Mouse (Mus musculus): Measurements from ENCODE around the gene Lyrm2.

The Lyrm2 gene

DNA sequence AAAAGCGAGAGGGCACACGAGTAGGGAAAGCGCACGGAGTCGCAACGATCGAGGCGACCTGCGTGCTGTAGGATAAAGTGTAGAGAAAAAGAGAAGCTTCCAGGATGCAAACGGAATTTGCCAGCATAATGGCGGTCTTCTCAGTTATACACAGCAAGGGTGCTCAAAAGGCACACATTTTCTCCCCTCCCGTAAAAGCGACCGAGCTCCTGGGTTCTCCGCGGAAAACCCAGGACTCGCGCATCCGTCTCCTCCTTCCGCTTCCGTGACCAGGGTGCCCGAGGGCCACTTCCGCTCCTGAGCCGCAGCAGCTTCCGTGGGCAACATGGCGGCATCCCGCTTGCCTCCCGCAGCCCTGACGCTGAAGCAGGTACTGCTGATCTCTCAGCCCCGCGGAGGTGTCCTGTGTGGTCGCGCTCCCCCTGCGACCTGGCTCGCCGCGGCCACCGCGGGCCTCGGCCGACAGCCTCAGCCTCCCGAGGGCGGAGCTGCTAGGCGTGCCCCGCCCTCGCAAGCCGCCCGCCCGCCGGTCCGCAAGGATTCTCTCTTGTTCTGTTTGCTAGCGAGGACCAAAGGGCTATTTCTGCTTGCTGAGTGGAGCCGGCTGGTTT lies at the start of gene Lyrm2:
Gene Lyrm2 (plus strand): TSS at position 288 of the 611 bp plus-strand sequence.
- DNase-seq, result peak; percentile 83 to 86

DNA sequence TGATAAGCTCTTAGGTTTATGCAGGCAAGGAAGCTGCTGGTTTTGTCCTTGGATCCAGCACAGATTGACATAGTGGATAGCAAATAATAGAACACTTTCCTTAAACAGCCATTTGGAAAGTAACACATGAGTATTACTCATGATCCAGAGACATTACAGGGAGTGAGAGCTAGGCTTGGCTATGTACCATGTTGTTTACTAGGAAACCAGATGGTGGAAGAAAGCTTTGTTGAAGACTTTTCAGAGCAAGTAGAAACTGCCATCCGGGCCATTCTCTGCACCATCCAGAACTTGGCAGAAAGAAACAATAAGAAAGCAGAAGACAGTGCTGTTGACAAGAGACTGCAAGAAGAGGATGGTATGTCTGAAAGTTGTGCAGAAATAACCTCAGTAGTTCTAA lies 49.3 kb upstream of the Lyrm2 start:
- no peak for DNase-seq

DNA sequence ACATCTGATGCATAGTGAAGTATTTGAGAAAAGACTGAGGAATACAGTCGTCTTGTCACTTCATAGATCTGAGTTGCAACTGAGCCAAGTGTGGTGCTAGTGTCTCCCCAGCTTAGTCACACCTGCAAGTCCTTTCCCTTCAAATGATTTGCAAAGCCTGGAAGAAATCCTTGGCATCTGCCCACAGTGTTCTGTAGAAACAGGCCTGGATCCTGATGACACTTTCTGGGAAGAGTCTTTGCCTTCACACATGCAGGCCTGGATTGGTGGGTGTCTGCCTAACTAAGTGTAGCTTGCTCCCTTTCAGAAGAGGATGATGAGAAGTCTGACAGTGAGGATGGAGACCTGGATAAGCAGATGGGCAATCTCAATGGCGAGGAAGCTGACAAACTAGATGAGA lies 42.6 kb upstream of the Lyrm2 start:
- no peak for DNase-seq

DNA sequence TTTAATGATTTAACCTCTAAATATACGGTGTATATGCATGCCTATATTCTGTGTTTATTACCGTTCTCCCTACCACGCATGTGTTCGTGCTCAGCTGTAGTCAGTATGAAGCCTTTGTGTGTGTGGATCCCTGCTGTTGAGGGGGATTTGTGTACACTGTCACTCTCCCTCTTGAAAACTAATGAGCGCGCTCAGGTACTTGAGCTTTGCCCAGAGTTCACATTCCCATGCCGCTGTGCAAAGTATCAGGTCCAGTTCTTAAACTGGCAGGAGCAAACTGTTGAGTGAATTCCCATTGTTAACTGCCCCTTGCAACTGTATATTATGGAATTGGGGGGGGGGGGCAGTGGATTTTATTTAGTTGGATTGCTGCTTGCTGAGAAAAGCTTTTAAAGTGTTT lies 32.6 kb upstream of the Lyrm2 start:
- DNase-seq, result no peak

DNA sequence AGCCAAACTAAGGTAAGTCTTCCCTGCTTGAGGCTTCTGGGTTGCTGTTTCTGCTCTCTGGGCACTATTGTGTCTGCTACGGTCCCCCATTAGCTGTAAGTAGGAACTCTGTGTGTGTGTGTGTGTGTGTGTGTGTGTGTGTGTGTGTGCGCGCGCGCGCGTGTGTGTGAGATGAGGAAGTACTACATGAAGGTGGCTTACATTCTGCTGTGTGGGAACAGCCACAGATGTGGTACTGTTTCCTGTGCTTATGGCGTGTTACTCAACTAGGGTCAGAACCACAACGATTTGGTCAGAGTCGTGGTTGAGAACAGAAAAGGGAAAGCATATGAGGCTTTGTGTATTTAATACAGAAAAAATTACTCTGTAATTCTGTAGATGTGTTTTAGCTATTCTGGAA lies 32.0 kb upstream of the Lyrm2 start:
- DNase-seq, result peak; percentile 67 to 71

DNA sequence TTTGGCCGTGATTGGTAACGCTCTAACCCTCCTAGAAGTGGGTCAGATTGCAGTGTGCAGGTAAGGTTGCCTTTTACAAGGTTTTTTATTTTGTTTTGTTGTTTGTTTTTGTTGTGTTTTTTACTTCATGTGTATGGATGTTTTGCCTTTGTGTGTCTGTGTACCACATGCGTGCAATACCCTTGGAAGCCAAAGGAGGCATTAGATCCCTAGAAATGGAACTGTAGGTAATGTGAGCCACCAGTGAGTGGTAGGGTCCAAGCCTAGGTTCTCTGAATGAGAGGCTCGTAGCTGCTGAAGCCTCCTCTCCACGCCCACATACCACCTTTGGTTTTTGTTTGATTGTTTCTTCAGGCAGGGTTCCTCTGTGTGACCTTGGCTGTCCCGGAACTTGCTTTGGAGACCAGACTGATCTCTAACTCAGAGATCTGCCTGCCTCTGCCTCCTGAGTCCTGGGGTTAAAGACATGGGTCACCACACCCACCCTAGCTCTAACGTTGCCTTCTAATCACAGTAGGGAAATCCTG lies 29.7 kb upstream of the Lyrm2 start:
- no peak for DNase-seq

DNA sequence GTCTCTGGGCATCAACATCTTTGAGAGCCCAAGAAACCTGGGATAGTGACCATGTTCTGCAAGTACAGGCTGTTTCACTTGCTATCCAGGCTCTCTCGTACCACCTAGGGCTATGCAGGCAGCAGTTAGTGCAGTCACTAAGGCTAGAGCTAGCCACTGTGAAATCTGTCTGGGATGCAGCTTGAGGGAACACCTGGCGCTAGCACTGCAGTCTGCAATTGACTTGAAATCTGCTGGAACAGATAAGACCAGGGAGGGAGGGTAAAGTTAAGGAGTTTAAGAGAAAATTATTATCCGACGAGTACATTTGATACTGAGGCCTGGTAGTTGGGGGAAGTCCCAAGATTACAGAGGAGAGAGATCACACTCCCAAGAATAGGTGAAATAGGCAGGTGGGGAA lies 20.1 kb upstream of the Lyrm2 start:
- no peak for DNase-seq

DNA sequence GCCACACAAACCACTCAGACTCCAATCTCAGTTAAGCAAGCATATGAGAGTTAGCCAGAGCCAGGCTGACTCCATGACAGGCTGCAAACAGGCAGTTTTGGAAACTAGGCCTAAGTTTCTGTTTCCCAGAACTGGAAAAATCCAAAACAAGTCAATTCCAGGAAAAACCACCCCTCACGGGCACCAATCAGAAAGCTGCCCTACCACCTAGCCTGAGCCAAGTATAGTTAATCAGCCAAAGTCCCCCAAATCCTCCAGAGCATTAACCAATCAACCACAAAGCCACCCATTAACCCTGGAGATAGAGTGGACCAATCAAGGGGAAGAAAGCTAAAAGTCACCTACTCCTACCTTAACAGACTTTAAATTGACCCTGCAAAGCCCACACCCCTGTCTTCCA lies 12.9 kb upstream of the Lyrm2 start:
- DNase-seq, result no peak

DNA sequence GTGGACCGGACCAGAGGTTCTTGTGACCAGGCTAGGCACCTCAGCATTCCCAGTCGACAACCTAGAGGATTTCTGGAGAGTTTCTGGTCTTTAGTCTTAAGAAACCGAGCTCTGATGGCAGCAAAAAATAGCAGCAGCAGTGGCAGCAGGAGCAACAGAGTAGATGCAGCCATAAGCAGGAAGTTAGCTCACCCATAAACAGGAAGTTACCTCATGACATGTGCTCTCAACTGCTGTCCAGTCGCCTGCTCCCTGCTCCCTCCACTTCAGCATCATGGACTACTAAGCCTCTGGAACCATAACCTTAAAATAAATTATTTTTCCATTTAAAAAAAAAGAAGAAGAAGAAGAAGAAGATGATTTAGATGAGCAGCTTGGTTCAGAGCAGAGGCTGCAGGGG lies 11.0 kb upstream of the Lyrm2 start:
- no peak for DNase-seq

DNA sequence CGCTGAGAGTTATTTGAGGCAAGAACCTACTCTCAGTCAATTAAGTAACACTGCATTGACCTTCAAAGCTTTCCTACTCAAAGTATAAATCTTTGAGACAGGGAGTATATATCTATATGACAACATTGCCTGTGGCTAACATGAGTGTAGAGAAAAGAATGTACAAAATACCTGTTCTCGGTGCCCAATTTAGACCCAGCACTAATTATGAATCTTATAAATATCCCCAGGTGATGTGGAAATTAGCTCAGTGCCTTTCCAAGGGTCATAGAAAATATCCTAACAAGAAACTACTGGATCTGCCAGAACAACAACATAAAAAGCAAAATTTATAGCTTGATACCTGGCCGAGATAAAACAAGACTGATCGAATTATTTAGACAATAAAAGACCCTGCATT lies 1.1 kb upstream of the Lyrm2 start:
- DNase-seq, result no peak

DNA sequence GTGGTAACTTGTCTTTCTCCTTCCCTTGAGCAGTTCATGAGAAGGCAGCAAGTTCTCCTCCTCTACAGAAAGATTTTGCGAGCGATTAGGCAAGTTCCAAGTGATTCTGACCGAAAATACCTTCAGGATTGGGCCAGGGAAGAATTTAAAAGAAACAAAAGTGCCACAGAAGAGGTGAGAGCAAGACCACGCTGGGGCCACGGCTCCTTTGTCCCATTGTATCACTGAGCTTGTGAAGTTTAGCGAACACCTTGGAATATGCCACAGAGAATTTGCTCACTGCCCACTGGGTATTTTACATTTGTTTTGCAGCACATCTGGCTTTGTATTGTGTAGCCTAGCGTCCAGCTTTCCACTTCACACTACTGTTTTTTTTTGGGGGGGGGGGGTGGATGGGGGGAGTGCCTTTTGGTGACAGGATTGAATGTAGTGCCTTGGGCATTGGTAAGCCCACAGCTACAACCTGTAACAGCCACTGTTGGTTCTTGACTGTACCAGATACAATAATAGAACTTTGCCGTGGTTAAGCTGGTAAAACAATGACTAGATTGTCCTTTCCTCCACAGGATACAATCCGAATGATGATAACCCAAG lies 621 bp downstream of the Lyrm2 start:
- DNase-seq, result no peak

DNA sequence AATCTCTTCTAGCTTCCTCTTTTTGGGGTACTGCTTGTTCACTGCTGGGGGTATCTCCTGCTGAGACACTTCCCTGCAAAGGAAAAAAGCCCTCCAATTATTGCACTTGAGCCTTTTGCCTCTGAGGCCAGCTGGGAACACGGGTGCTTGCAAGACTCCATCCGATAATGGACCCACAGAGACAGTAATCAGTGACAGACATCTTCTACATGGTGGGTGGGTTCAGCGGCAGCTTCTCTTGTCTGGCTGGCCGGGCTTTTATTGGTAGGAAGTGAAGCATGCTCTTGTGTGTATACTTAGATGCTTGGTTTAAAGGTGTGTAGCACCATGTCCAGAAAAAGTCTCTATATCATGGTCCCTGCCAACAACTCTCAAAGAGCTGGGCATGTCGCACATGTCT lies 17.4 kb downstream of the Lyrm2 start:
- no peak for DNase-seq

DNA sequence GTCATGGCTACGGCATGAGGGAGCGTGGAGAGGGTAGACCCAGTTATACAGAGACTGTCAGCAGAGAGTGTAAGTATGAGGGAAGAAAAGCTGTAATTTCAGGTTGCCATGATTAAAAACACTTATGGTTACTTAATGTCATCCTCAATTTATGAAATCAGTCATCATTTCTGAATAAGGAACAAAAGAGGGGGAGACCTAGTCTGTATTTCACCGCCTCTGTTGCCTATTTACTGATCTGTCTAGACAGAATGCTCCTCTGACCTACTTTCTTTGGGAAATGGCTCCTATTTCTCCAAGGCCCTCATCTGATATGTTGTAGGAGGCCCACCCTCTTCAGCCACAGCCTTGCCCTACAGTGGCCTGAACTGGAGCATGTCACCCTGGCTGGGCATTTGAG lies 20.6 kb downstream of the Lyrm2 start:
- DNase-seq, result no peak

DNA sequence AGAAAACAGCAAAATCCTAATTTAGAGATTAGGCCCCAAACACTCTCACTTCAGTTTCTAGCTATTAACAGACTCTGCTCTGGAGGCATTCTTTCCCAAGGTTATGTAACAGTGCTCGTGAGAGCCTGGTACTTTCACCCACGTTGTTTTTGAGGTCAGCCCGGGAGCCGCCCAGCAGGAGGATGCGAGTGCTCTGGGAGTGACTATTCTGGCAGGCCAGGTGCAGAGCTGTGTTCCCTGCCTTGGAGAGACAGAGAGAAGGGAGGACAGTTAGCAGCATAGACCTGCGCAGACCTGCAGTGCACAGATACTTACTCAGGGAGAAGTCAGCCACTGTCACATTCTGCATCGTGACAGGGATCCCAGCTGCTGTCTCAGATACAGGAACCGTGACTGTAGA lies 24.2 kb downstream of the Lyrm2 start:
- DNase-seq, result no peak

DNA sequence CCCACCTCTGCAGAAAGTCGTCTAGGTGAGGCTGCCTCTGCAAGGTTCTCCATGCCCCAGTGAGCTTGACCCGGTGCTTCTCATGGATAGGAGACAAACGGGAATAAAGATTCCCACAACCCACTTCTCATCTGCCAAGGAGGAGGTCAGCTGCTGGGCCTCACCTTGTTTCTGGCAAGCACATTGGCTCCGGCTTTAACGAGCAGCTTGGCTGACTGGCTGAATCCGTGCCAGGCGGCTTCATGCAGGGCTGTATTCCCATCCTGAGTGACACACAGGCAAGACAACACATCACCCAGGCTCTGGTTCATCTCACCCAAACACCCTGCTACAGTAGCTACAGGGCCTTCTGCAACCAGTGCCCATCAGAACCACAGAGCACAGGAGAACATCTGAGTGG lies 26.9 kb downstream of the Lyrm2 start:
- DNase-seq, result no peak

DNA sequence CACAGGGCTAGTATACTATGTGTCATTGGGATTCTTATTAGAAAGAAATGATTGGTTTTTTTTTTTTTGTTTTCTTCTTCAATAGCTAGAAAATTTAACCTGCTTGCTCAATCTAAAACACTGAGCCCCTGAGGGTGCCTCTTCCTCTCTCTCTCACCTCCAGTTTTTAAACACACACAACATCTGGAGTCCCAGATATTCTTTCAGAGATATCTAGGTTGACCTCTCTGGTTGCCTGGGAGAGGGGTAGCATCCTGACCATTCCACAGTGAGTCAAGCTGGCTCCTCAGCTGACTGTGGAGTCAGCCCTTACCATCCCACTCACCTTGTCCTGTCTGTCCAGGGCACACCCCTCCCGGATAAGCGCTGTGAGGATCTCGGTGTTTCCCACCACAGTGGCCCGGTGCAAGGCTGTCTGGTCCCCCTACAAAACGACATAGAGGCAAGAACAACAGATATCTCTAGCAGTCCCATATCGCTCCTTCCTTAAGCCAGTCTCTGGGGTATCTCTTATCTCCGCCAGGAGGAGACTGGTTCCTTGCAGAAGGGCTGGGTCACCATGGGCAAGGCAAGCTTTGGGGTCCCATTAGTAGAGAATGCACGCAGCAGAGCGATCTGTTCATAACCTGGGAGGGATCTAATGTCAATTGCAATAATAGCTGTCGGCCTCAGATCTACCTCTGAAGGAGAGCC lies 28.5 kb downstream of the Lyrm2 start:
- no peak for DNase-seq

DNA sequence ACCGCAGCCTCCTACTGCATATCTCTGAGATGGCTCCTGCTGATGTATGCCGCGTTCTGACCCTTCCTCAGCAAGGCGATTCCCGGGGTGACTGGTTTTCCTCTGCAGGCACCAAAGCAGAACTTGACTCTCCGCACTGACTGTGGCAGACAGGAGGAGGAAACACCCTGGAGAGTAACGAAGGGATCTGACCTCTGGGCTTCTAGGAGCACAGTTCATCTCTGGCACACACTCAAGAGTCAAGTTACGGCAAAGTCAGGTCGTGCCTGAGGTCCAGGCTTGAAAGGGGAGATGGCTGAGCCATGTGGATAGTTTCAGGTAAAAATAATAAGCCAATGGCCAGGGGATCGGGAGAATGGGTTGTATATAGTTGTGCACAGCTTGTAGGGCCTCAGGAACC lies 29.3 kb downstream of the Lyrm2 start:
- DNase-seq, result no peak

DNA sequence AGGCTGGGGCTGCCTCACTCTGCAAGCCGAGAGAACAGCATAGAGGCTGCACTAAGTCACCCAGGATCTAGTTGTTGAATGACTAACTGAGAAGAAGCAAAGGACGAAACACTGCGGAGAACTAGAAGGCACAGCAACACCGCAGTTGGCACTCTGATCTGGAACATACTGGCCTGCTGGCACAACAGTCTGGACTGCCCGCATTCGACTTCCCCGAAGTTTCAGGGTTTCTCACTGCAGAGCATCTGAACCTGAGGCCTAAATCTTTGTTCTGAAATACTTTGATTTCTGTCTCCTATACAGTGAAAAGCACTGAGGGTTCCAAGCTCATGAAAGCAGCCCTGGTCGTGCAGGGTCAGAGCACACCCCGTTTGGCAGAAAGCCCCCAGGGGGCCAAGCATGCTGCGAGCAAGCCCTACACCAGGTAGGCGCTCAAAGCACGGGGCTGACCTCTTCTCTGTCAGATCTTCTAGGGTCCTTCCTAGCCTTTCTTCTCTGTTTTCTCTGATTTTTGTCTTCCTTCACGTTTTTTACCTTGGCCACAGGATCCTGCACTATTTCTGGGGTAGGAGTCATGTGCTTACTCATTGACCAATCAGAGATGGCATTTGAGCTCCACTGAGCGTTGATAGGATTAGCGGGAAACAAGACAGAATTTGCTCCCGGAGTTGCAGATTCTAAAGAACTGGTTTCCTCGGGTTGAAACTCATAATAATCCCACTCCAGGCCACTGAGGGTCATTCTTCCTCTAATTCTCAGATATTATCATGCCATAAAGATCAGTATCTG lies 33.6 kb downstream of the Lyrm2 start:
- DNase-seq, result no peak

DNA sequence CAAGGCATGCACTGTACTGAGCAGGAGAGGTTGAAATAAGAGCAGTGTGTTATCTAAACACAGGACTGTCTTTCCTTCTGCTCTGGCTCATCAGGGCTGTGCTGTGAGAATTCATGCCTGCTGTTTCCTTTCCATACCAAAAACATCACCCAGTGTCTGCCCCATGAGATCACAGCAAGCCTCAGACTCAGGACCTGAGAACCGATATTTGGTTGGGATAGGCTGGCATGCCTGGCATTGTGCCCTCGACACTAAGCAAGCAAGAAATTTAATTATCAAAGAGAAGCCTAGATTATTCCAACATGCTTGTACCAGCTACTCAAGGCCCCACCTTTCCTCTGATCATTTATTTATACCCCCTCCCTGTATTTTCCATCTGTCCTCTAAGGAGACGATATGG lies 34.5 kb downstream of the Lyrm2 start:
- DNase-seq, result no peak

DNA sequence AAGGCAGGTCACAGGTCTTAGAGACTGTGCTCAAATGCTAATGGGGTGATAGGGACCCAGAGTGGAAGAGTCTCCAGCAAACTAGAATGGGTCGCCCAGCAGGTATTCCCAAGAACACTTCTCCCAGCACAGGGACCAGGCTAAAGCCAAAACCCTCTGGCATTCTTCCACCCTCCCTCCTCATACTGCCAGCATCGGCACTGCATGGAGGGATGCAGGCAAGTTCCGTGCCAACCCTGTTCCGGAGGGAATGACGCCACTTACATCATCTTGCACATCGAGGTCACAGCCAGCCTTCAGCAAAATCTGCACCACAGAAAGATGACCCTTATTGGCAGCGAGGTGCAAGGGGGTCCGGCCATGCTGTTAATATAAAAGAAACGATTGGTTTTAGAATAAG lies 36.0 kb downstream of the Lyrm2 start:
- no peak for DNase-seq

DNA sequence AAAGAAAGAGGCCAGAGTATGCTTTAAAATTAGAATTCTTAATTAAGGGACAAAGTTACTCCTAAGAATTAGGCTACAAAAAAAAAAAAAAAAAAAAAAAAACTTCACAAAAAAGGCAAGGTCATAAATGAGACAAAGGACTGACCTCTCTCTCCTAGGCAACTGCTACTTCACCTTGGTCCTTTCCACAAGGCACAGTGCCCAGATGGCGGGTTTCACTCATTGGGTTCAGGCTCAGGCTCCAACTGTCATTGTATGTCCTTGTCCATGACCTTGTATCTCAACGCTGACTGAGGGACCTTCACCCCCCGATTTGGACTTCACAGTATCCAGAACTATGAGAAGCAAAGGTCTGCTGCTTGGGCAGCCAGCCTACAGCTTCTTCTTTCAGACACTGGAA lies 38.3 kb downstream of the Lyrm2 start:
- no peak for DNase-seq
